Mouse (Mus musculus) yolk sac, embryonic 10.5 days (tissue): Measurements from ENCODE around the gene Psmb10.
"Not testable (repeated sequence)": the region's sequence is repeated elsewhere in the genome, so short reads cannot be mapped to it uniquely, and the experiment has no call there.

Experiments used
- DNase-seq: peaks from one replicate; pipeline ENCODE4 v3.0.0-alpha.2; 2017; ENCODE audit warnings: low spot score

Gene Psmb10

DNA sequence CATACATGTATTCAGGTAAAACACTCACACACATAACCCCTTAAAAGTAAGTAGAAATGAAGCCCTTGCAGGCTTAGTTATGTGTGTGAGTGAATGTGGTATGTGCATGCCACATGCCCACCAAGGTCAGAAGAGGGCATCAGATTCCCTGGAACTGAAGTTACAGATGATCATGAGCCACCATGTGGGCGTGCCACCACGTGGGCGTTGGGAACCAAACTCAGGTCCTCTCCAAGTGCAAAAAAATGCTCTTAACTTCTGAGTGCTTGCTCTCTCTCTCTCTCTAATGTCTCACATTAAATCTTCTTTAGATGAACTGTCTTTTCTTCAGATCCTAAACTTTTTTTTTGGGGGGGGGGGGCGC, at the start of gene Psmb10:
Gene Psmb10, minus strand, starts transcription at position 139 of the 364 bp plus-strand sequence.
- no peak for DNase-seq

DNA sequence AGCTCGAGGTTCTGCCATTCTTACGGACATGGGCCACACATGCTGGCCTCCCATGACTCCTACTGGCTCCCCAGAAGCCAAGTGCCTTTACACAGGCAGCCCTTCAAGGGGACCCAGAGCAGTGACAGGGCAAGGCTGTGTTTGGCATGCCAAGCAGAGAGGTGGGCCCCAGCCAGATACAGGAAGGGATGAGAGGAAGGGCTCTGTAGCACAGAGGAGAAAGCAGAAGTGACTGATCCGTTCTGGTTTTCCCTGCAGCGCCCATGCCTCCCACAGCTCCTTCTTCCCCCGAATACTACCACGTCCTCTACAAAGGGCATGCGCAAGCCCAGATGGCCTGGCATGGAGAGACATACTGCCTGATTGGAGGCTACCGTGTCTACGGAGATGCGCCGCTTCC, 45.2 kb upstream of the Psmb10 start:
- DNase-seq = not testable (repeated sequence)

DNA sequence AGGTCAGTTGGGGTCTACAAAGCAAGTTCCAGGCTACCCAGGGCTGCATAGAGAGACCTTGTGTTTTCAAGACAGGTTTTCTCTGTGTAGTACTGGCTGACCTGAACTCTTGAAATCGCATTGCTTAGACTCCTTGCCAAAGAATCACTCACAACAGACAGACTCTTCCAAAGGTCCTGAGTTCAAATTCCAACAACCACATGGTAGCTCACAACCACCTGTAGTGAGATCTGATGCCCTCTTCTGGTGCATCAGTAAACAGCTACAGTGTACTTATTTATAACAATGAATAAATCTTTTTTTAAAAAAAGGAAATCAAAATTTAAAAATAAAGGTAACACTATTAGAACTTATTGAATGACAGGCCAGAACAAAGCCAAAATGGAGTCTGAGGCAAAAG, 42.9 kb upstream of the Psmb10 start:
- DNase-seq = no peak

DNA sequence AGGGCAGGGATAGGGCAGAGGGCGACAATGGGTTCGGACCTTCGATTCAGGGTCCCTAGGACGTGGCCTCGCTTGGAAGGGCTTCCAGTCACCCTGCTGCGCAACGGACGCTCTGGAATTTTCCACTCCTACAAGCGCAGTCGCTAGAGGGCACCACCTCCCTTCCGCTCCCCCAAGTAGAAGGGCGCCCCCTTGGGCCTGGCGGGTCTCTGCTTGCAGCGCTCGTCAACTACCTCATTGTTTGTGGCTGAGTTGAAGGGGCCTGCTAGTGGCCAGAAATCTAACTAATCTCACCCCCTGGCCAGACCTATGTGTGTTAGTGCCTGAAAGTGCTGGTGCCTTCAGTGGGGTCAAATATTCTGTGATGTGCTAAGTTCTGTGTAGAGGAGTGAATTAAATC, 41.1 kb upstream of the Psmb10 start, which contains the start of gene Dpep3:
Gene Dpep3, minus strand, starts transcription at position 105 of the 400 bp plus-strand sequence.
- no peak for DNase-seq

DNA sequence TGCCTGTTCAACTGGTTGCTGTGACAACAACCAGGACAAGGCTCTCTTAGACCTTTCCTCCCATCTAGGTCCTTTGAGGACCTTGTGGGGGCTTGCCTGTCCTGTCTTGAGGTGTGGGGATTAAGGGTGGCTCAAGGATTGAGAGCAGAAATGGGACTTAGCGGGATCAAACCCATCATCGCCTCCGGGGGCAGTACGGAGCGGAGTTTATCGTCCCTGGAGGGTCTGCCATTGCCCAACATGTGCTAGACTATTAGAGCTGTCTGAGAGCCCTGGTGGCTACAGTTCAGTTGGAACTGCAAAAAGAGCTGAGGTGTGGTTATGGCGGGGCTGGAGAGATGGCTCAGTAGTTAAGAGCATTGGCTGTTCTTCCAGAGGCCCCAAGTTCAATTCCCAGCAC, 37.1 kb upstream of the Psmb10 start:
- DNase-seq = no peak

DNA sequence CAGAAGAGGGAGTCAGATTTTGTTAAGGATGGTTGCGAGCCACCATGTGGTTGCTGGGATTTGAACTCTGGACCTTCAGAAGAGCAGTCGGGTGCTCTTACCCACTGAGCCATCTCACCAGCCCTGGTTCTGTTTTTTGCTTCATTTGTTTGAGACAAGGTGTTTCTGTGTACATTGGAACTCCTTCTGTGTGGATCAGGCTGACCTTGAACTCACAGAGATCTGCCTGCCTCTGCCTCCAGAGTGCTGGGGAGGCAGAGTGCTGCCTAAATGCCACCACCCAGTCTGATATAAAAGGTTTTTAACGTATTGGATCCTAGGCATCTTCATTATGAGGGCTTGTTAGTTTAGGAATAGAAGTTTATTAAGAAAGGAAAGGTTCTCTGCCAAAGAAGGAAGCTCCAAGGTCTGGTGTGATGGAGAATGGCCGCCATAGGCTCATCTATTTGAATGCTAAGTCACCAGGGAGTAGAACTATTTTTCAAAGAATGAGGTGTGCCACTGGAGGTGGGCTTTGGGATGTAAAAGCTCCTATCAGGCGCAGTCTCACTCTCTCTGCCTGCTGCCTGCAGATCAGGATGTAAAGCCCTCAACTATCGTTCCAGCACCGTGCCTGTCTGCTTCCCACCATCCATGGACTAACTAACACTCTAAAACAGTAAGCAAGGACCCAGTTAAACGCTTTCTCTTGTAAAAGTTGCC, 32.9 kb upstream of the Psmb10 start:
- DNase-seq = no peak

DNA sequence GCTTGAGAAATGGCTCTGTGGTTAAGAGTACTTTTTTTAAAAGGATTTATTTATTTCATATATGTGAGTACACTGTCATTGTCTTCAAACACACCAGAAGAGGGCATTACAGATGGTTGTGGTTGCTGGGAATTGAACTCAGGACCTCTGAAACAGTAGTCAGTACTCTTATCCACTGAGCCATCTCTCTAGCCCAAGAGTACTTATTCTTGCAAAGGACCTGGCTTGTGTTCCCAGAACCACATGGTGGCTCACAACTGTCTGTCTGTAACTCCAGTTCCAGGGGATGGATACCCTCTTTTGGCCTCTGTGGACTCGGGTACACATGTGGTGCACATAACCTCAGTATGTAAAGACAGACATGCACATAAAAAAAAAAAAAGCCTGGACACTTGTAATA, 31.1 kb upstream of the Psmb10 start:
- DNase-seq = no peak

DNA sequence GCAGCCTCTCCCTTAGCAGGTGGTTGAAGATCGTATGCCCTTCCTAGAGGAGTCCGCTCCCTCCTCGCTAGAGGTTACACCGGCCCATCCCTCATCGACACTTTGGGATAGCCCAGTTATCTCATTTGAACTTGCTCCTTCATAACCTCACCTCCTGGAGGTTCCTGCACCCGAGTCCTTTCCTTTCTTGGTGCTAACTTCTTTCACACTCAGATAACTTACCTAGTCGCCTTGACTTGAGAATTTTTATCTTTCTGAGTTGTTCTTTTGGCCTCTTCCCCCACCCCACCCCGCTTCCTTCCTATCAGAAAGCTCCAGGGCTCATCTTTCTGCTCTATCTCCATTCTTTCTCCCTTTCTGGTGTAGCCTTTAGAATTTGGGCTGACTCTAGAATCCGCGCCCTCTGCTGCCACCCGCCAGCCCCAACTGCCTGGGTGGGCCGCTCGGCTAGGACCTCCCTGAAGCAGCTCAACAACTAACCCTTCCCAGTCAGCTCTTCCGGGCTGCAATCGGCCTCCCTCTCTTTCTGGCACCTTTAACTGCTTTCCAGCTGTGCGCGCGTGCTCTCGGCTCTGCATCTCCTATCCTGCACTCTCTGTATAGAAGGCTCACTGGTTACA, 28.6 kb upstream of the Psmb10 start:
- DNase-seq = peak; percentile 29

DNA sequence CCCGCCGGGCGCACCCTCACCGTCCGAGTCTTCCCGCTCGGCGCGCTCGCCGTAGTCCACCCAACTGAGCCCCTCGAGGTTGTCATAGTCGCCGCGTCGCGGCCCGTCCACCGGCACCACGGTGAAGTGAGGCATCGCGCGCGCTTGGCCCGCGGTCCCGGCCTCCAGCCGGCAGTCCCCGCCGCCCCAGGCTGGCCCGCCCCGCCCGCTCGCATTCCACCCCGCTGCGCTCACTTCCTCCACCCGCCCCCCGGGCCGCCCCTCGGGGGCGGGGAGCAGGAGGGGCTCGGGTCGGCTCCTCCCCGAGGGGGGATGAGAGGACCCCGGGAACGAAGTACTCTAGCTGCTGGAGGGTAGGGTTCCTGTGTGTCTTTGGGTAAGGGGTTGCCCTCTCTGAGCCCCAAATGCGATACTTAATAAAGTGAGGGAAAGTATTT, 27.7 kb upstream of the Psmb10 start, which contains the start of gene Slc12a4:
Gene Slc12a4, minus strand, starts transcription at position 193 of the 437 bp plus-strand sequence.
- DNase-seq = peak; percentile 88

DNA sequence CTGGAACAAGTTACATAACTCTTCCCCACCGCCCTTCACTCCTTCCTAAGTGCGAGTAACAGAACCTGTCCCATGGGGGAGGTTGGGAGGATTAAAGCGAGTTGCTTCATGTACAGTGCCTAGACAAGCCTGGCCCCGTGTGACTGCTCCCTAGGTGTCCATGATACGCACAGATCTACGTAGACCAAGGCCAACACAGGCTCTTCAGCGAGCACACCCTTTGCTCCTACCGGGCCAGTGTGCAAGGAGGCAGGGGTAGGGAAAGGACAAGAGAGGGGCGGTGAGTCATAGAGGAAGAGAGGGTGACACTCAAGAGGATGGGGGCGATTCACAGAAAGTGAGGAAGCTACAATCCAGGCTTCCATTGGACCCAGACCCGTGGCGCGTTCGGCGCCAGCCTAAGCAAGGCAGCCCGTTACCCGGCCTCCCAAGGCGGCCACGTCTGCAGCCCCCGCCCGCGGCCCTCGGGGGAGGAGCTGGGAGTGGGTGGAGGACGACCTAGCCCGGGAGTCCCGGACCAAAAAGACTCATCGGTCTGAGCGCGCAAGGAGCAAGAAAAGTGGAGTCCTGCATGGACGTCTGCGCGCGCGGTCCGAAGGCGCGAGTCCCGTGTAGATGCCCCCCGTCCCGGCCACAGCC, 27.1 kb upstream of the Psmb10 start:
- peak; percentile 68 for DNase-seq

DNA sequence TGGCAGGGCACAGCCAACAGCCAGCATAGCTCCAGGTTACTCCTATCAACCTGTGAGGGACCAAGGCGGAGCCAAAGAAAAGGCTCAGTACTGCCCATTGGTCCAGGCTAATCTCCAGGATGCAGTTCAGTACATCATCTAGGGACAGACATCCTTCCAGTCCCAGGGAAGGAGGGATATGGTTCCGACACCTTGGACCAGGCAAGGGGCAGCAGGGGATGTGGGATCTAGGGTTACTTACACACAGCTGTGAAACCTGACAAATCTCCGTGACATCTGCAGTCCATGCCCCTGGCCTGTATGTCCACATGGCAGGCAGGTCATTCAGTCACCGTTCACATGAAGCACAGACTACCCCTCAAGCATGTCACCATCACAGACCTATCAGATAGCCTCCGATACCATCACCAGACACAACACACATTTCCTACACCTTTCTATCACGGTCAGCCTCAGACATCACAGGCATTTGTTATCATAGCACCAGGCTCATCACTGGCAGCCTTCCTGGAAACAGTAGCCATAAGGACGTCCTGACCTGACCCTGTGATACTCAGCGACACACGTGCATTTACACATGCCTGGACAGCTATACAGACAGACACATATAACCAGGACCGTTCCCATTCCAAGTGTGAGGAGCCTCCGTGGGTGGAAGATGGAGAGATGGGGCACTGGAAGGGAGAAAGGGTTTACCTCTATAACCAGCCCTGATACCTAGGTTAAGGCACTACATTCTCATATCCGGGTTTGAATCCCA, 26.4 kb upstream of the Psmb10 start:
- no peak for DNase-seq

DNA sequence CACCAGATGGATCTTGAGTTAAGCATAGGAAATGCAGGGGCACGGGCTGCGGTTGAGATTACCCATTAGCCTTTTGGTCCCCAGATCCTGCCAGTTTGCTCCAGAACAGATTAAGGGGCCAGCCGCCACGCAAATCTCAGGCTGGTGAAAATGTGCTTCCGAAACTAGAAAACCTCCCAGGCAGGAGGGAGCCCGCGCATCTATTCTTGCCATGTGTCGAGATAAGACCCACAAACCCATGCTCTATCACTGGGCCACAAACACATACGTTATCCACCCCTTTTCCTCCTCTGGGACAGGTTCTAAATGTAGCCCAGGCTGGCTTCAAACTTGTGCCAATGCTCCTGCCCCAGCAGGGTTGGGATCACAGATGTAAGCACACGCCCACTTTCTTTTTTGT, 23.3 kb upstream of the Psmb10 start:
- DNase-seq = no peak

DNA sequence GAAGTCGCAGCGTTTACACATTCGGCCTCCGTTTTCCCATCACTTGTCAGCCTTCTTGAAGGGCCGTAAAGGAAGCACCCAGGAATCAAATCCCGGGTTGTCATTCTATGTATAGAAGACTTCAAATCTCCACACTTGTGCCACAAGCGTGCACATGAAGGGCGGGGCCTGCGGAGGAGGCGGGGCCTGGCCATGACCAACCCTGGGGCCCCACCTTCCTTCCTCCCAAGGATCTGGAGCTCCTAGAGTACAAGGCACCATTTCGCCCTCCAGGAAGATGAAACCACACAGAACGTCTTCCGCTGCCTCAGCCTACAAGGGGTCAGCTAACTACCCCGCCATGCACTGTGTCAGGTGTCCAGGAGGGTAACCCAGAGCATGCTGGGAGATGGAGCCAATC, 22.9 kb upstream of the Psmb10 start:
- no peak for DNase-seq

DNA sequence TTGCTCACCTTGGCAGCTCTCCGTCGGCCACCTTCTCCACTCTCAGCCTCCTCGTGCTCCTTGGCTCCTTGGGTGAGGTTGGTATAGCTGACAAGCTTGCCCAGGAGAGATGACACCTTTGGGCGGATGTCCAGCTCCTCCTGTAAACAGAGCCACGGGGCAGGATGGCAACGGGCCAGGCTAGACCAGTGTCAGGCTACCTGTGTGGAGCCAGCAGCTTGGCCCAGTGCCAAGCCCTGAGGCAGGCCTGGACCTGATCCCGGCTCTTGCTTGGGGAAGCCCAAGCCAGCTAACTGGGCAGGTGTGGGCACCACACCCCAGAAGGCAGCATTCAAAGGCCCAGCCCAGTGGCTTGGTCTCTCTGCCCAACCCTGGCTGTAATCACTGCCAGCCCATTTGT, 21.1 kb upstream of the Psmb10 start:
- no peak for DNase-seq

DNA sequence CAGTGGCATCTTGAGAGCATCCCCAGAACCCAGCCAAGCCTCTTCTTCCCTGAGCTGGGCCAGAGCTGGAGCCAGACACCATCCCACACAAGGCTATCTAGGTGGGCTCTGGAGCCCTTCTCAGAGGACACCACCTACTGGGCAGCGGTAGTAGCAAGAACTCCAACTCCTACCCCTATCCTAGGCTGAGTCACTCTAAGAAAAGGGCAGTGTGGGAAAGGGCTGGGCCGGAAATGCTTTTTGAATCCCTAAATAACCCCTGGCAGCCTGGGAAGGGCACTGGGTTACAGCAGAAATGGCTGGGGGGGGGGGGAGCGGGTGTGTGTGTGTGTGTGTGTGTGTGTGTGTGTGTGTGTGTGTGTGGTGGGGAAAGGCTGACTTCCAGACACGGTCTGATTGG, 19.6 kb upstream of the Psmb10 start:
- DNase-seq = no peak

DNA sequence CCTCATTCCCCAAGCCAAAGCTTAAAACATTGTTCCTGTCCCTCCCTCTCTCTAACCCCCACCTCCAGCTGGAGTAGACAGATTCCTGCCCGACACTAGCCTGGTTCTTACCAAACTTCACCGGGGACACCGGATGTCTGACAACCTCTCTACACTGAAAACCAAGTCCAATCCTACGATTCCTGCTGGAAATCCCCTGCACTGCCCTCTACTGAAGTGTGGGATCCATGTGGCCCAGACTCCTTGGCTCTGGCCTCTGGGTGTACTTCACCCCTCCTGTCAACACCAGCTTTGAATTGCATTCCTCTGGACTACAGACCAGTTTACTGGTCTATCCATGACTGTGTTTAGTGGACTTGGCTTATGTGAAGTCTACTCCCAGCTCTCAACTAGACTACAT, 18.3 kb upstream of the Psmb10 start:
- no peak for DNase-seq

DNA sequence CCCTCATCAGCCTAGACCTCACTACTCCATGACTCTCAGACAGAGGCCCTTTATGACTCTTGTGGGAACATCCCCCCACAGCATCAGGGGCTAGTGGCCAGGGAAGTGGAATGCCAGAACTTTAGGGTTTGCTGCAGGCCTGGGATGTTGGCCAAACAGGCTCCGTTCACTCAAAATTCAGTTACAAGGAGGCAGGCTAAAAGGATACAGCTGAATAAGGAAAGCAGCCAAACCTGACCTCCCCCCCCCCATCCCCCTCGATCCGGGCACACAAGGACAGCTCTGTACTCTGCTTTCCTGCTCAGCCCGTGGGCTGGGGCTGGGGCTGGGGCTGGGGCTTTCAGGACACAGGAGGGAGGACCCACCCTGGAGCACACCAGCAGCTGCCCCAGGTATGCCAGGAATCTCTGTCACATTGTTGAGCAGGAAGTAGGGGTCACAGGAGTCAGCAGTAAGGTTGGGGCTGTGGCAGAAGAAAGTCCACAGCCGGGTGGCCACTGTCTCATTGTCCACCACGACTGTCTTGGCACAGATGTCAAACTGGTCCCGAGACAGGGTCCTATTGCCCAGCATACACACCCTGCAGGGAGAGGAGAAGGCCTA, 12.9 kb upstream of the Psmb10 start:
- DNase-seq = no peak

DNA sequence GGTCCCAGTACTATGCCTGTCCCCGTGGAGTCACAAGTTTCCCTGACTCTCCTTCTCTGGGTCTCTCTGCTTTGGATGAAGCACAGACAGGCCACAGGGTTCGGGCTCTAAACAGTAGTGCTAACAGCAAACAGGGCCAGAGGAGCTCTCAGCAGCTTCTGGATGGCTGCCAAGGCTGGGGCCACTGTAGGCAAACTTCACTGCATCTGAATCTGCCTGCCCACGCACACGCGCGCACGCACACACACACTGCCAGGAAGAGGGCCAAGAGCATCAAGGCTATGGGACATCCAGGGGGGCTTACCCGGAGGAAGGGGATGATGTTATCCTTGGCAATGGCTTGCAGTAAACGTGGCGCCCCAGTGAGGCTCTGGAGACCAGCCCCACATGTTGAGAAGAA, 11.1 kb upstream of the Psmb10 start:
- DNase-seq = no peak

DNA sequence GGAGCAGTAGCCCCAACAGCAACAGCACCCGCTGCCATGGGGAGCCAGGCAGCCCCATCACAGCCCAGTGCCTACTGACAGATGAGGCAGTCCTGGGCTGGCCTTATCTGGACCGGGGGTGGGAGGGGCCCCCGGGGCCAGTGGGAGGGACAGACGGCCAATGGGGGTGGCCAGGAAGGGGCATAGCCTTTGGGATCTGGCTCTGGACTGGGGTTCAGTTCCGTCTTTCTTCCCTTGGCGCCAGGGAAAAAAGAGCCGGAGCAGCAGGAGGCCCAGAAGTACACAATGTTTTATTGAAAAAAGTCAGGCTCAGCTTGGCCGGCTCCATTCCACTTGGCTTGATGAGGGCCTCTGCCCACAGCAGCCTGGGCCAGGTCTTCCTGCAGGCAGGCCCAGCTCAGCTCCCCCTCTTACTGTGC, 5.1 kb upstream of the Psmb10 start, which contains the start of gene Lcat:
Gene Lcat, minus strand, starts transcription at position 62 of the 419 bp plus-strand sequence.
- no peak for DNase-seq

DNA sequence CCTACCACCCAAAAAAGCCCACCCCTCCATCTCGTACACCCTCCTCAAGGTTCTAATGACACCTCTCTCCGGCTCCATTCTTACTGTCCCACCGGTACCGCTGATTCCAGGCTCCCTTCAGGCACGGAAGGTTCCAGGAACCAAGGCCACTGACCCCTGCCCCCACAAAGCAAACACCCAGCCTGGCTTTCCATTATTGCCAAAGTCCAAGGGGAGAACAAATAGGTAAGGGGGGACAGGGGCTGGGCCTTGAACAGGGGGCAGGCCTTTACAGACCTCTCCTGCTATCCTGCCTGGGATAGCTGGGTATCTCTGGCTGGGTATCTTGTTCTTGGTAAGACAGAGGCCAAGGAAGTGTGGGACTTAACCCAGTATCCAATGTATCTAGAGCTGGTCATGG, 4.3 kb upstream of the Psmb10 start:
- DNase-seq = peak; percentile 80

DNA sequence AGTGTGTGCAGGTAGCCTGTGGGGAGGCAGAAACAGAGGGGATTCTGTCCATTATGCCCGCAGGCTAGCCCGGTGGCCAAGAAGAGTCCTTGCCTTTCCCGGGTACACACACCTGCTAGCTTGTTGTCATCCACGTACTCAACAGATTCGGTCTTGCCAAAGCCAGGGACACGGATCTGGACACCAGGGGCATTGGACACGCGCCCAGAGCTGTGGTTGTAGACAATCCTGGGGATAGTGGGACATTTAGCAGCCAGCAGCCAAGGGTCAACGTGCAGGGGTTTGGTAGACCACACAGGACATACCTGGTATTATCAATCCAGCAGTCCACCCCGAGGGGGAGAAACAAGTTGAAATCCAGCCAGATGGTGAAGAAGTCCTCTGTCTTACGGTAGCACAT, 3.8 kb upstream of the Psmb10 start:
- no peak for DNase-seq
